Mouse (Mus musculus) T-helper 17 cell (primary cell): ENCODE results near the gene Spdye4c.

ENCODE experiments used
- in situ Hi-C, 2 experiments: fragments of 300-600 bp; cut with MboI, MseI; formaldehyde crosslinking; loops; 1 replicate in 1 of 2; 2 replicates in 1 of 2; pipeline ENCODE4 v1.15.1; 2025; ENCODE audit warnings: high pct_unique_total_duplicates in 2 of 2

Gene Spdye4c

GRCm38 (mm10) chr2:128590909-128591308, at the start of gene Spdye4c:
Gene Spdye4c (plus strand): TSS chr2:128591209.
- in situ Hi-C loops = no loop called here

GRCm38 (mm10) chr2:128543495-128543894, 47.5 kb upstream of the Spdye4c start:
- in situ Hi-C loops = loop anchor here in 1 of 2 experiments (10.0 kb wide), 1 partner anchor 129 kb away; no protein-coding TSS in a partner anchor

- in situ Hi-C loops = loop anchor here (5.0 to 10.0 kb wide), 3 partner anchors 87 to 130 kb away; no protein-coding TSS in a partner anchor
Measured at GRCm38 (mm10) chr2:128544421-128545137, 46.4 kb upstream of the Spdye4c start.

GRCm38 (mm10) chr2:128545447-128545846, 45.6 kb upstream of the Spdye4c start:
- in situ Hi-C loops = loop anchor here (5.0 to 10.0 kb wide), 3 partner anchors 88 to 131 kb away; no protein-coding TSS in a partner anchor

GRCm38 (mm10) chr2:128547079-128547478, 43.9 kb upstream of the Spdye4c start:
- in situ Hi-C loops = loop anchor here (5.0 to 10.0 kb wide), 3 partner anchors 90 to 132 kb away; no protein-coding TSS in a partner anchor

GRCm38 (mm10) chr2:128548262-128548661, 42.7 kb upstream of the Spdye4c start:
- in situ Hi-C loops = loop anchor here (5.0 to 10.0 kb wide), 3 partner anchors 91 to 133 kb away; no protein-coding TSS in a partner anchor

- in situ Hi-C loops = loop anchor here (5.0 to 10.0 kb wide), 3 partner anchors 92 to 135 kb away; no protein-coding TSS in a partner anchor
Measured at GRCm38 (mm10) chr2:128549561-128549960, 41.4 kb upstream of the Spdye4c start.

- in situ Hi-C loops = loop anchor here (5.0 to 10.0 kb wide), 3 partner anchors 93 to 135 kb away; no protein-coding TSS in a partner anchor
Measured at GRCm38 (mm10) chr2:128549963-128550362, 41.0 kb upstream of the Spdye4c start.

GRCm38 (mm10) chr2:128552080-128552791, 38.8 kb upstream of the Spdye4c start:
- in situ Hi-C loops = no loop called here

- in situ Hi-C loops = no loop called here
Measured at GRCm38 (mm10) chr2:128552798-128553720, 38.0 kb upstream of the Spdye4c start.

- in situ Hi-C loops = no loop called here
Measured at GRCm38 (mm10) chr2:128555082-128555481, 35.9 kb upstream of the Spdye4c start.

GRCm38 (mm10) chr2:128564195-128564594, 26.8 kb upstream of the Spdye4c start:
- in situ Hi-C loops = no loop called here

- in situ Hi-C loops = no loop called here
Measured at GRCm38 (mm10) chr2:128565904-128566303, 25.1 kb upstream of the Spdye4c start.

GRCm38 (mm10) chr2:128566304-128567147, 24.5 kb upstream of the Spdye4c start:
- in situ Hi-C loops = no loop called here

GRCm38 (mm10) chr2:128568018-128568417, 23.0 kb upstream of the Spdye4c start:
- in situ Hi-C loops = no loop called here

- in situ Hi-C loops = no loop called here
Measured at GRCm38 (mm10) chr2:128568490-128568889, 22.5 kb upstream of the Spdye4c start.

- in situ Hi-C loops = loop anchor here in 1 of 2 experiments (10.0 kb wide), 1 partner anchor 446 kb away; the partner anchor contains the start of gene Bcl2l11
Measured at GRCm38 (mm10) chr2:128571001-128571400, 20.0 kb upstream of the Spdye4c start.

GRCm38 (mm10) chr2:128572726-128573624, 18.0 kb upstream of the Spdye4c start:
- in situ Hi-C loops = loop anchor here in 1 of 2 experiments (10.0 kb wide), 1 partner anchor 448 kb away; the partner anchor contains the start of gene Bcl2l11

- in situ Hi-C loops = no loop called here
Measured at GRCm38 (mm10) chr2:128582881-128583280, 8.1 kb upstream of the Spdye4c start.
